Mouse (Mus musculus) cerebellum, adult 2 months (tissue): ENCODE data around the gene Gm49380. TPM values are rescaled to one million over a fixed set of nuclear protein-coding genes. Genes with fewer than 3 reads are reported as not detected.
A peak's percentile ranks its signal among the peaks of the same experiment; 100 is the strongest.

Experiments
- DNase-seq, 2 experiments: peaks; one replicate each; pipeline ENCODE4 v3.0.0; 2021
- H3K27ac ChIP-seq: fragments of 200-500 bp; 2 replicates; pipeline ENCODE4 v1.5.1; 2012; ENCODE audit warnings: low read length, control low read depth, inconsistent platforms; ENCODE audit not compliant: insufficient read depth
- H3K27me3 ChIP-seq: fragments of 200-500 bp; 2 replicates; pipeline ENCODE4 v1.6.1; 2012; ENCODE audit warnings: inconsistent platforms, mild to moderate bottlenecking, low read length, moderate library complexity; ENCODE audit not compliant: control insufficient read depth, insufficient read depth
- H3K4me1 ChIP-seq: fragments of 200-500 bp; 2 replicates; pipeline ENCODE4 v1.6.1; 2011; ENCODE audit warnings: low read length; ENCODE audit not compliant: control insufficient read depth, insufficient read depth
- H3K4me3 ChIP-seq: fragments of 200-500 bp; replicated peaks from 2 replicates; pipeline ENCODE3; 2011; ENCODE audit warnings: mild to moderate bottlenecking, low read depth, low read length, control low read depth; ENCODE audit not compliant: insufficient read depth
- CTCF ChIP-seq: fragments of 200-500 bp; IDR thresholded peaks from 2 replicates; pipeline ENCODE4 v1.5.1; 2011; ENCODE audit warnings: low read depth, mild to moderate bottlenecking, control low read depth, low read length, moderate library complexity, borderline replicate concordance; ENCODE audit not compliant: insufficient read depth
- POLR2A ChIP-seq: fragments of 200-500 bp; IDR thresholded peaks from 2 replicates; pipeline ENCODE4 v1.6.1; 2011; ENCODE audit warnings: low read length, control low read depth, borderline replicate concordance; ENCODE audit not compliant: insufficient read depth
- WGBS: fragments of 180-500 bp; shearing (Covaris S2); methylation state at CpG from one replicate; pipeline ENCODE4 v1.1.7; 2018; 5-methylcytosine and 5-hydroxymethylcytosine counted together
- polyA plus RNA-seq: library from polyadenylated mRNA; depleted of rRNA; stranded (reverse); fragments of >200 nt; gene quantifications from 2 replicates; pipeline ENCODE4 v1.2.3, GENCODE M21; 2012

Gene Gm49380
- polyA plus RNA-seq, 1 experiment: 0.75 TPM

DNA sequence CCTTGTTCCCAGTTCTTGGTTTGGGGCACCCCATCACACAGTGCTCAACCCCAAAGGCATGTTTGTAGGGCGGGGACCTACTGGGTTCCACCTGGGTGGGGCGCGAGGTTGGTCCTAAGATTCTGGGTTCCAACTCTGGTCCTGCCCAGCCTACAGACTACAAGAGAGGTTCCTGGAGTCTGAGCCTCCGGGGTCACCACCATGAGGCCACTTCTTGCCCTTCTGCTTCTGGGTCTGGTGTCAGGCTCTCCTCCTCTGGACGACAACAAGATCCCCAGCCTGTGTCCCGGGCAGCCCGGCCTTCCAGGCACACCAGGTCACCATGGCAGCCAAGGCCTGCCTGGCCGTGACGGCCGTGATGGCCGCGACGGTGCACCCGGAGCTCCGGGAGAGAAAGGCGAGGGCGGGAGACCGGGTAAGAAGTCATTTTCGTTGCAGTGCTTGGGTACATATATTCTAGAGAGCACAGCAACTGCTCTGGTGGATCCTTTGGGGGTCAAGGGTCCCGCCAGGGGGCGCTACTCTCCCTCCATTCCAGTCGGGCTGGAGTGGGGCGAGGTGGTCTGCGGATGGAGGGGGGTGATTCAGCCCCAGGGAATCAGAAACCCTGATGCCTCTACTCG, 5.6 kb downstream of the Gm49380 start:
- Histone ChIP-seq H3K4me3 (no peak overlapping the region), H3K27me3 (no peaks in the 10 kb centered on the region), H3K4me1 (peaks cover 40% of the 10 kb centered on the region), H3K27ac (no peak overlapping the region)
- peak; percentile 33; the same call in 1 of the 2 replicates for TF ChIP-seq CTCF
- TF ChIP-seq POLR2A: no peak
- 33% methylated on average over 25 of the region's 25 CpGs for WGBS
- DNase-seq: no peak

DNA sequence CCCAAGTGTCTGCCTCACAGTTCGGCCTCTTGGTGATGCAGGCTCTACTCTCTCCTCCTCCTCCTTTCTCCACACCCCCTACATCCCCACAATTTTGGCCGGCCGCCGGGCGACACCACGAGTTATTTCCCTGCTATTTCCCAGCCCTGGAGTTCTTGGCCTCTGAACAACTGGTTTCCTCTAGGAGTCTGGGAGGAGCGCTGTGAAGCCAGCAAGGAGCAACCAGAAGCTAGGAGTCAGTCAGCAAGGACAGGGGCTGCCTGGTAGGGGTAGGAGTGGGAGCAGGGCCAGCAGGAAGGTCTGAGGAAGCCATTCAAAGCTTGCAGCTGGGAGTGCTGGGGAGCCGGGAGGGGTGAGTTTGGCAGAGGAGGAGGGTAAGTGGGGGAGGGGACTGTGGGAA, 6.2 kb downstream of the Gm49380 start, which contains the start of gene C1qtnf5:
C1qtnf5 (plus strand) TSS at position 136 of the 400 bp plus-strand sequence.
- 9% methylated on average over 8 of the region's 8 CpGs for WGBS
- Histone ChIP-seq H3K4me3 (no peak within 1 kb of the TSS), H3K27me3 (no peaks in the 10 kb centered on the region), H3K27ac (no peak within 1 kb of the TSS), H3K4me1 (peaks cover 40% of the 10 kb centered on the region)
- DNase-seq: peak; percentile 61 to 68
- no peak for TF ChIP-seq POLR2A
- no peak for TF ChIP-seq CTCF

DNA sequence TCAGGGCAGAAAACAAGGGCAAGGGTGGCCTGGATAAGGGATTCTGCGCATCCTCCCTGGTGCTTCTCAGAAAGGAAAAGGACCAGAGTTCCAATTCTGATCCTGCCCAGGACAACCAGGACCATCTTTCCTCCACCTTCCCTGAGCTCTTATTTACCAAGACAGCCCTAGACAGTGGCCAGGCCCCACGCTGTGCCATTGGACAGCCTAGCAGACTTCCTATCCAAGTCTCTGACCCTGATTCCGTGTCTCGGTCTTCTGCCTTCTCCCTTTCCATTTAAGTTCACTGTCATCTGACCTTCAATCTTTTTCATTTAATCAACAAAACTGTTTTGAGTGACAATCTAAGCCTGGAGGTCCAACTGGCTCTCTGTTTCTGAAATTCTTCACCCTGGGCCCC, 6.7 kb downstream of the Gm49380 start:
- H3K4me1 ChIP-seq: peaks cover 40% of the 10 kb centered on the region
- WGBS: 20% methylated on average over 4 of the region's 4 CpGs

DNA sequence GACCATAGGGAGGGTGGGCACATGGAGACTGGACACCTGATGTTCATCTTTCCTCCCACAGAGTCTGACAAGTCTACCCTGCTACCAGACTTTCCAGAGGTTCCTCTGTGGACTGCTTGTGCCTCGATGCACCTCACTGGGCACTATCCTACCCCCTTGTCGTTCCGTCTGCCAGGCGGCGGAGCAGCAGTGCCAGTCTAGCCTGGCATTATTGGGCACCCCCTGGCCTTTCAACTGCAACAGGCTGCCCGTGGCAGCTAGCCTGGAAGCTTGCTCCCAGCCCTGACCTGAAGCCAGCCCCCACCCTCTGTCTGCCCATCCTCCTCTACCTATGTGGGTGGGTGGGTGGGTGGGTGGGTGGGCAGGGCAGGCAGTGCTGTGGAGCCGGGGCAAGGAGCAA, 7.1 kb downstream of the Gm49380 start:
- TF ChIP-seq CTCF: no peak
- no peak for TF ChIP-seq POLR2A
- 29% methylated on average over 7 of the region's 7 CpGs for WGBS
- Histone ChIP-seq H3K27me3 (no peaks in the 10 kb centered on the region), H3K4me1 (peaks cover 40% of the 10 kb centered on the region), H3K27ac (no peak overlapping the region), H3K4me3 (no peak overlapping the region)
- DNase-seq: no peak

More for the DNA sequence above, 6.7 kb downstream of the Gm49380 start:
- Histone ChIP-seq H3K27ac (no peak overlapping the region), H3K4me3 (no peak overlapping the region), H3K27me3 (no peaks in the 10 kb centered on the region)
- DNase-seq: no peak
- TF ChIP-seq POLR2A (no peak), CTCF (no peak)

DNA sequence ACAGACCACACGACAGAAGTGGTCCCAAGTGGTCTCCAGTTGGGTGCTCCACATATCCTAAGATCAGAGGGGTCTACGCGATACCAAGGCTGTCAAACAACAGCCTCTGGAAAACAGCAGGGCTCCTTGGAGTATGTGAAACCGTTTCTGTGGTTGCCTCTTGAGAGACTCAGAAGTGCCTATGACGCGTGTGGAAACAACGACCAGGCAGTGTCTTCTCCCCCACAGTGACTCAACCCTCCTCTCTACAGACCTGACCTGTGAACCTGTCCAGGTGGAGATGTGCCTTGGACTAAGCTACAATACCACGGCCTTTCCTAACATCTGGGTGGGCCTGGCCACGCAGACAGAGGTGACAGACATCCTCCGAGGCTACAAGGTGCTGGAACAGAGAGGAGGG, 7.5 kb downstream of the Gm49380 start:
- Histone ChIP-seq H3K4me1 (peaks cover 40% of the 10 kb centered on the region), H3K27ac (no peak overlapping the region), H3K4me3 (no peak overlapping the region), H3K27me3 (no peaks in the 10 kb centered on the region)
- 81% methylated on average over 10 of the region's 10 CpGs for WGBS
- TF ChIP-seq POLR2A (no peak), CTCF (no peak)
- no peak for DNase-seq

DNA sequence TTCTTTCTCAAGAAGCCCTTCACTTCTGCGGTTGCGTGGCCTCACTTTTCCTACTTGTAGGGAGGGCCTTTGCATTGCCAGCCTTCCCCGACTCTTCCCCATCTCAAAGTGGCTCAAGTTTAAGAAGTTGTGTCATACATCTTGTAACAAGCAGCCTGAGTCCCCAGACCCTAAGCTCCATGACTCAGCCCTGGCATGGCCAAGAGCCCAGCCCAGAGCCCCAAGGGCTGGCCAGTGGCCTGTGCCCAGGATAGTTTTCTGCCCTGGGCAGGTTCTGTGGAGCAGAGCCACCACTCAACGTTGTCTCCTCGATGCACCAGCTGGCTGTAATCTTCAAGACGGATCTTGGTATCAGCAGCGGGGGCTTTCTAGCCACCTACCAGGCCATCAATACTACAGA, 8.4 kb downstream of the Gm49380 start:
- 65% methylated on average over 7 of the region's 7 CpGs for WGBS
- TF ChIP-seq POLR2A (no peak), CTCF (no peak)
- no peak overlapping the region for H3K4me3 ChIP-seq
- H3K4me1 ChIP-seq: peaks cover 40% of the 10 kb centered on the region
- no peaks in the 10 kb centered on the region for H3K27me3 ChIP-seq
- no peak for DNase-seq
- H3K27ac ChIP-seq: no peak overlapping the region

DNA sequence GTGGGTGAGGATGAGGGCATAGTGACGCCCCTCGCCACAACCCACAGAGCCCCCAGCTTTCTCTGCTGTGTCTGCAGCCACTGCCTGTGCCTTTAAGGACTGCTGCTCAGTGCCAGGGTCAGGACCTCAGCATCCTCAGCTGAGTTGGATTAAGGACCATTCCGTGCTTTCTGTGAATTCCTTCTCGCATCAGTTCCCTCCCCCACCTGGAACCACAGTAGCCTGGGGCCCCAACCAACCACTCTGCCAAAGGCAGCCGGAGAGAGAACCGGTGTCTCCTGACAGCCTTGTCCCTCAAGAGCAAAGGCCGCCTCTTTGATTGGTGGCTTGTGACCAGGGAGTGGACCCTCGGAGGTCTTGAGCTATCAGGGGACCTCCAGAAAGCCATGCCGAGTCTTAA, 11.8 kb downstream of the Gm49380 start, which contains the start of gene Mfrp:
Mfrp (plus strand) TSS at position 240 of the 400 bp plus-strand sequence.
- TF ChIP-seq POLR2A: no peak
- TF ChIP-seq CTCF: no peak
- peaks cover 19% of the 10 kb centered on the region for H3K4me1 ChIP-seq
- 73% methylated on average over 9 of the region's 9 CpGs for WGBS
- no peak within 1 kb of the TSS for H3K27ac ChIP-seq
- H3K4me3 ChIP-seq: no peak within 1 kb of the TSS
- H3K27me3 ChIP-seq: no peaks in the 10 kb centered on the region
- DNase-seq: no peak

DNA sequence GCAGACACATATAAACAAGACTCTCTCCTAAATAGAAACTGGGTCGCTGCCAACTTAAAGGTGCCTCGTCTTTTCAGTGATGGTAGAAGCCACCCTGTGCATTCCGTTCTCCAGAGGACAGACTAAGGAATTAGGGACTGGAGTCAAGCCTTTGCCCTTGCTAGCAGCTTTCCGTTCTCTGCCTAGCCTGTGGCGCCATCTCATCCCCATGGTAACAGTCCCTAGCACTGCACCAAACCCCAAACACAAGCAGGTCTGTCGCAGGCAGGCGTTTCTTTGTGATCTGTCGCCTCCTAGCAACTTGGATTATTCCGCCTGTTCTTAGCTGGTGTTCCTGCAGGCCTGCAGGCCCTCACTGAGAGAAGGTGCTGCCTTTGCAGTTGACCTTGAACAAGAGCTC, 16.8 kb downstream of the Gm49380 start:
- WGBS: 28% methylated on average over 9 of the region's 9 CpGs
- H3K4me1 ChIP-seq: peaks cover 22% of the 10 kb centered on the region
- no peak overlapping the region for H3K4me3 ChIP-seq
- no peaks in the 10 kb centered on the region for H3K27me3 ChIP-seq
- no peak overlapping the region; the same call in 1 of the 2 replicates for H3K27ac ChIP-seq
- DNase-seq: no peak
- TF ChIP-seq POLR2A (no peak), CTCF (no peak)
